8 mouse cellular contexts compared by ENCODE assay signal in genomic region chr5:15838108-15838972, GRCm38 (mm10).
A peak's percentile ranks its signal among the peaks of the same experiment; 100 is the strongest.
DNase-seq lines count a peak whose midpoint lies in the region; ATAC-seq and TF ChIP-seq lines count a peak whose summit lies in the region.

No protein-coding gene starts in this region.

- H3K4me2 ChIP-seq in heart, embryonic 11.5 days: no peak overlapping the region
- H3K4me2 ChIP-seq in kidney, embryonic 16.5 days (replicated peaks; ENCODE audit: low read depth, low read length): 0 out of 2 replicates have a peak overlapping the region, but pooled peaks have one; percentile 12
- H3K4me2 ChIP-seq in limb, embryonic 14.5 days (replicated peaks; ENCODE audit: low read depth, low read length, severe bottlenecking): peak overlapping the region; percentile 26; the same call in 1 of the 2 replicates
- no peak overlapping the region for H3K4me2 ChIP-seq in neural tube, embryonic 13.5 days

- H3K4me1 ChIP-seq in heart, embryonic 11.5 days (ENCODE audit: control insufficient read depth, insufficient read depth, low read length): no peaks in the 10 kb centered on the region
- H3K4me1 ChIP-seq in kidney, embryonic 16.5 days (ENCODE audit: insufficient read depth, low read length): no peaks in the 10 kb centered on the region
- no peaks in the 10 kb centered on the region; the same call in 1 of the 2 replicates for H3K4me1 ChIP-seq in limb, embryonic 14.5 days (ENCODE audit: control insufficient read depth, insufficient read depth, low read length)
- H3K4me1 ChIP-seq in neural tube, embryonic 13.5 days (replicated peaks): no peaks in the 10 kb centered on the region

- no peaks in the 10 kb centered on the region for H3K9me3 ChIP-seq in heart, embryonic 11.5 days (replicated peaks; ENCODE audit: control insufficient read depth, low read length)
- no peaks in the 10 kb centered on the region for H3K9me3 ChIP-seq in kidney, embryonic 16.5 days (ENCODE audit: low read length)
- H3K9me3 ChIP-seq in limb, embryonic 14.5 days (ENCODE audit: control insufficient read depth, low read length): no peaks in the 10 kb centered on the region
- no peaks in the 10 kb centered on the region for H3K9me3 ChIP-seq in neural tube, embryonic 13.5 days

- no peak overlapping the region for H3K4me3 ChIP-seq in heart, embryonic 11.5 days (ENCODE audit: low read depth, low read length)
- H3K4me3 ChIP-seq in kidney, embryonic 16.5 days (ENCODE audit: low read length): no peak overlapping the region
- no peak overlapping the region for H3K4me3 ChIP-seq in limb, embryonic 14.5 days (replicated peaks; ENCODE audit: low read length)
- H3K4me3 ChIP-seq in neural tube, embryonic 13.5 days: no peak overlapping the region

- no peak for TF ChIP-seq POLR2A in limb, embryonic 14.5 days (IDR thresholded peaks at IDR 0.05; ENCODE audit: borderline replicate concordance, extremely low read depth, insufficient read depth, insufficient read length)

- H3K27ac ChIP-seq in heart, embryonic 11.5 days (ENCODE audit: low read depth, low read length): no peak overlapping the region
- no peak overlapping the region for H3K27ac ChIP-seq in kidney, embryonic 16.5 days (ENCODE audit: low read length)
- no peak overlapping the region for H3K27ac ChIP-seq in limb, embryonic 14.5 days (replicated peaks; ENCODE audit: low read depth, low read length)
- no peak overlapping the region for H3K27ac ChIP-seq in neural tube, embryonic 13.5 days (replicated peaks)

- no peak overlapping the region for H3K9ac ChIP-seq in heart, embryonic 11.5 days (ENCODE audit: low read depth, low read length)
- no peak overlapping the region for H3K9ac ChIP-seq in kidney, embryonic 16.5 days (replicated peaks; ENCODE audit: low read length)
- no peak overlapping the region for H3K9ac ChIP-seq in limb, embryonic 14.5 days (ENCODE audit: low read depth, low read length, severe bottlenecking)
- H3K9ac ChIP-seq in neural tube, embryonic 13.5 days: no peak overlapping the region

- 31% methylated on average over 17 of the region's 17 CpGs for WGBS in heart, embryonic 11.5 days (ENCODE audit: insufficient replicate concordance)
- 31% methylated on average over 17 of the region's 17 CpGs for WGBS in kidney, embryonic 16.5 days
- 18% methylated on average over 17 of the region's 17 CpGs for WGBS in limb, embryonic 14.5 days
- 36% methylated on average over 17 of the region's 17 CpGs for WGBS in neural tube, embryonic 13.5 days

- H3K36me3 ChIP-seq in heart, embryonic 11.5 days (ENCODE audit: control insufficient read depth, insufficient read depth, low read length): no peaks in the 10 kb centered on the region
- H3K36me3 ChIP-seq in kidney, embryonic 16.5 days (ENCODE audit: insufficient read depth, low read length): no peaks in the 10 kb centered on the region
- H3K36me3 ChIP-seq in limb, embryonic 14.5 days (ENCODE audit: control insufficient read depth, insufficient read depth, low read length): no peaks in the 10 kb centered on the region
- H3K36me3 ChIP-seq in neural tube, embryonic 13.5 days: no peaks in the 10 kb centered on the region

- no peaks in the 10 kb centered on the region for H3K27me3 ChIP-seq in heart, embryonic 11.5 days (ENCODE audit: control insufficient read depth, insufficient read depth, low read length)
- H3K27me3 ChIP-seq in kidney, embryonic 16.5 days (ENCODE audit: insufficient read depth, low read length): no peaks in the 10 kb centered on the region
- H3K27me3 ChIP-seq in limb, embryonic 14.5 days (ENCODE audit: control insufficient read depth, insufficient read depth, low read length): no peaks in the 10 kb centered on the region
- H3K27me3 ChIP-seq in neural tube, embryonic 13.5 days: no peaks in the 10 kb centered on the region

- peak; percentile 31 to 37 for DNase-seq in urinary bladder, adult 18-20 months (ENCODE audit: low spot score in 2 of 2)
- DNase-seq in urinary bladder, postnatal 10 days (ENCODE audit: low spot score): no peak
- peak; percentile 54 for DNase-seq in embryo, embryonic 9.5 days (ENCODE audit: extremely low spot score)
- DNase-seq in limb, embryonic 14.5 days (ENCODE audit: low spot score): peak; percentile 87
- peak; percentile 76 for DNase-seq in urinary bladder, postnatal 14 days (ENCODE audit: low spot score)

- peak; percentile 57; the same call in 1 of the 2 replicates for ATAC-seq in heart, embryonic 11.5 days (replicated peaks; ENCODE audit: insufficient number of reproducible peaks, low FRiP score, low TSS enrichment)
- peak; percentile 91 for ATAC-seq in kidney, embryonic 16.5 days (ENCODE audit: low FRiP score, low TSS enrichment)
- ATAC-seq in limb, embryonic 14.5 days (ENCODE audit: low FRiP score, low read depth): peak; percentile 93
- peak; percentile 67 for ATAC-seq in neural tube, embryonic 13.5 days (ENCODE audit: low read depth)

Comparison
In these comparisons a context has a peak if more than half of its experiments do, and no peak if none do; other contexts are left out.
1. H3K4me2 ChIP-seq: peak in kidney, embryonic 16.5 days (single experiment) and limb, embryonic 14.5 days (single experiment); none in heart, embryonic 11.5 days (single experiment) and neural tube, embryonic 13.5 days (single experiment).
2. Peak in every context shown above with its lines, with median percentiles within 50 percentile points of each other: ATAC-seq.